Mouse (Mus musculus): ENCODE measurements at regions not wholly inside any gene's neighbourhood (a gene's known extent, or its start where the extent isn't known, plus 50 kb on each side); places are given as distances from the start of the nearest gene placed in this dataset.
"Not testable (repeated sequence)": the region's sequence is repeated elsewhere in the genome, so short reads cannot be mapped to it uniquely, and the experiment has no call there.

GRCm38 (mm10) chr12:10445738-10446137 lies 55.2 kb downstream of the Rdh14 start:
- DNase-seq (ENCODE audit: low spot score in 2 of 2): no peak

GRCm38 (mm10) chr12:10457960-10458655 lies 67.5 kb downstream of the Rdh14 start:
- no peak for DNase-seq (ENCODE audit: low spot score in 2 of 2)

GRCm38 (mm10) chr12:10461796-10462195 lies 71.2 kb downstream of the Rdh14 start:
- DNase-seq (ENCODE audit: low spot score in 2 of 2): no peak

- no peak for DNase-seq (ENCODE audit: low spot score in 2 of 2)
Observed at GRCm38 (mm10) chr12:10462956-10463355, 72.4 kb downstream of the Rdh14 start.

GRCm38 (mm10) chr12:10473986-10474385 lies 83.4 kb downstream of the Rdh14 start:
- DNase-seq (ENCODE audit: low spot score in 2 of 2): peak in 1 of 2 experiments; percentile 1

GRCm38 (mm10) chr12:10480781-10481180 lies 90.2 kb downstream of the Rdh14 start:
- DNase-seq (ENCODE audit: low spot score in 2 of 2): no peak

GRCm38 (mm10) chr12:10482294-10483010 lies 91.9 kb downstream of the Rdh14 start:
- DNase-seq (ENCODE audit: low spot score in 2 of 2): no peak

GRCm38 (mm10) chr12:10506721-10507120 lies 116.1 kb downstream of the Rdh14 start:
- DNase-seq (ENCODE audit: low spot score in 2 of 2): no peak

GRCm38 (mm10) chr12:10513526-10513925 lies 123.0 kb downstream of the Rdh14 start:
- DNase-seq (ENCODE audit: low spot score in 2 of 2): peak; percentile 7 to 35

- peak in 1 of 2 experiments; percentile 3 for DNase-seq (ENCODE audit: low spot score in 2 of 2)
Observed at GRCm38 (mm10) chr12:10514278-10514677, 123.7 kb downstream of the Rdh14 start.

GRCm38 (mm10) chr12:10524509-10525286 lies 134.1 kb downstream of the Rdh14 start:
- DNase-seq (ENCODE audit: low spot score in 2 of 2): no peak

GRCm38 (mm10) chr12:10525934-10526333 lies 135.4 kb downstream of the Rdh14 start:
- DNase-seq (ENCODE audit: low spot score in 2 of 2): no peak

- no peak for DNase-seq (ENCODE audit: low spot score in 2 of 2)
Observed at GRCm38 (mm10) chr12:10529077-10529476, 138.5 kb downstream of the Rdh14 start.

GRCm38 (mm10) chr12:10530996-10531395 lies 140.4 kb downstream of the Rdh14 start:
- no peak for DNase-seq (ENCODE audit: low spot score in 2 of 2)

- DNase-seq (ENCODE audit: low spot score in 2 of 2): no peak
Observed at GRCm38 (mm10) chr12:10533971-10534370, 143.4 kb downstream of the Rdh14 start.

GRCm38 (mm10) chr12:10536239-10536638 lies 145.7 kb downstream of the Rdh14 start:
- no peak for DNase-seq (ENCODE audit: low spot score in 2 of 2)

- peak; percentile 45 to 64 for DNase-seq (ENCODE audit: low spot score in 2 of 2)
Observed at GRCm38 (mm10) chr12:10537069-10537468, 146.5 kb downstream of the Rdh14 start.

GRCm38 (mm10) chr12:10549481-10550201 lies 159.1 kb downstream of the Rdh14 start:
- DNase-seq (ENCODE audit: low spot score in 2 of 2): no peak

- not testable (repeated sequence) for DNase-seq (ENCODE audit: low spot score in 2 of 2)
Observed at GRCm38 (mm10) chr12:10554701-10555100, 164.1 kb downstream of the Rdh14 start.

GRCm38 (mm10) chr12:10562966-10563365 lies 172.4 kb downstream of the Rdh14 start:
- DNase-seq (ENCODE audit: low spot score in 2 of 2): no peak

- peak in 1 of 2 experiments; percentile 7 for DNase-seq (ENCODE audit: low spot score in 2 of 2)
Observed at GRCm38 (mm10) chr12:10567881-10568280, 177.3 kb downstream of the Rdh14 start.

Data from layer of hippocampus, postnatal 14 days (tissue).